Mouse (Mus musculus): ENCODE results near the gene Prpf3. TPM values are rescaled to one million over a fixed set of nuclear protein-coding genes. Genes with fewer than 3 reads are reported as not detected.

The Prpf3 gene
- polyA plus RNA-seq, 1 experiment = 314 TPM

DNA sequence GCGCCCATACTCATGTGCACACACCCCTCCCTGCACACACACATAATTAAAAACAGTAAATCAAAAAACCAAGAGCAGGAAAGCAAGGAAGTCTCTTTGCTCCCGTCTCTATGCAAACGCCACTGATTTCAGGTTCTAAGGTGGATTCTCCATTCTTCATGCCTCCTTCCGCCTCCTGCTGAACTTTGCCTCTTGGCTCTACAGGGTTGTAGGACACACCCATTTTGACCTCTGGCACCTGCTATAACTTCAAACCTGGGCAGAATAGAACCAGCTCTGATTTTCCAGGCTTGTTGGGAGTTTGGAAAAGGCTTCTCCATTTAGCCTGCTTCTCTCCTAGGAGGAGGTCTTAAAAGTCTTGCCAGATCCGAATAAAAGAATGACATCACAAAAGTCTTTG lies 28.7 kb upstream of the Prpf3 start:
- Histone ChIP-seq H3K4me1 (ENCODE audit: control insufficient read depth, insufficient read depth, low read length) (peaks cover 2% of the 10 kb centered on the region), H3K4me3 (ENCODE audit: insufficient read depth, low read depth, low read length) (no peak overlapping the region), H3K27ac (ENCODE audit: insufficient read depth, low read depth, low read length) (no peak overlapping the region)
- 92% methylated on average over 5 of the region's 5 CpGs for WGBS
- TF ChIP-seq POLR2A (IDR thresholded peaks at IDR 0.05; ENCODE audit: insufficient read depth, low read depth, low read length) = no peak
- no peak for TF ChIP-seq CTCF (IDR thresholded peaks at IDR 0.05; ENCODE audit: insufficient read depth, low read depth, low read length)

DNA sequence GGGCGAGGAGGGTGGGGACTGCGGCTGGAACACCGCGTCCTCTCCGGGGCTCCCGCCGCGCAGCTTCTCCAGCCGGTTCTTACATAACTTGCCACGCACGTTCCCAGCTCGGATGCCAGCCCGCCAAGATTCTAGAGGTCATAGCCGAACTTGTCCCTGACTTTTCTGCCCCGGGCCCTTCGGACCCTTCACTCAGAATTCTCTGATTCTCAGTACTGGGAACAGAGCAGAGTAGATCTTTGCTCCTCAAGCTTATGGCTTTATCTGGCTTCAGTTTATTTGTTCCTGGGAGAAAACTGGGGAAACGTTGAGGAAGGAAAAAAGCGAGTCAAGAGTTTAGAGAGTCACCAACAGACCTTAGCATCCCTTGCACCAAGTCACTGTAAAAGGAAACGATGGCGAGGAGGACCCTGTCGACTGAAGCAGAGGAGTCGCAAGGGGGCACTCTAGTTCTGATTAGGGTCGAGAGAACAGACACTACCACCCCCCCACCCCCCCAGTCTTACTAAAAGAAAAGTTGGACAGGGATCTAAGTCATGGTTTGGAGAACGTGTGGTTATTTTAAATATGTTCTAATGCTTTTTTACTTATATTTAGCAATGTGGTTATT lies 27.2 kb upstream of the Prpf3 start:
- TF ChIP-seq POLR2A (IDR thresholded peaks at IDR 0.05; ENCODE audit: insufficient read depth, low read depth, low read length) (no peak), CTCF (IDR thresholded peaks at IDR 0.05; ENCODE audit: insufficient read depth, low read depth, low read length) (0 out of 2 replicates have a peak, but pooled peaks have one; percentile 24)
- Histone ChIP-seq H3K4me3 (ENCODE audit: insufficient read depth, low read depth, low read length) (peak overlapping the region; percentile 61), H3K27ac (ENCODE audit: insufficient read depth, low read depth, low read length) (peak overlapping the region; percentile 86), H3K4me1 (ENCODE audit: control insufficient read depth, insufficient read depth, low read length) (peaks cover 2% of the 10 kb centered on the region)
- under 1% methylated on average over 24 of the region's 24 CpGs for WGBS

DNA sequence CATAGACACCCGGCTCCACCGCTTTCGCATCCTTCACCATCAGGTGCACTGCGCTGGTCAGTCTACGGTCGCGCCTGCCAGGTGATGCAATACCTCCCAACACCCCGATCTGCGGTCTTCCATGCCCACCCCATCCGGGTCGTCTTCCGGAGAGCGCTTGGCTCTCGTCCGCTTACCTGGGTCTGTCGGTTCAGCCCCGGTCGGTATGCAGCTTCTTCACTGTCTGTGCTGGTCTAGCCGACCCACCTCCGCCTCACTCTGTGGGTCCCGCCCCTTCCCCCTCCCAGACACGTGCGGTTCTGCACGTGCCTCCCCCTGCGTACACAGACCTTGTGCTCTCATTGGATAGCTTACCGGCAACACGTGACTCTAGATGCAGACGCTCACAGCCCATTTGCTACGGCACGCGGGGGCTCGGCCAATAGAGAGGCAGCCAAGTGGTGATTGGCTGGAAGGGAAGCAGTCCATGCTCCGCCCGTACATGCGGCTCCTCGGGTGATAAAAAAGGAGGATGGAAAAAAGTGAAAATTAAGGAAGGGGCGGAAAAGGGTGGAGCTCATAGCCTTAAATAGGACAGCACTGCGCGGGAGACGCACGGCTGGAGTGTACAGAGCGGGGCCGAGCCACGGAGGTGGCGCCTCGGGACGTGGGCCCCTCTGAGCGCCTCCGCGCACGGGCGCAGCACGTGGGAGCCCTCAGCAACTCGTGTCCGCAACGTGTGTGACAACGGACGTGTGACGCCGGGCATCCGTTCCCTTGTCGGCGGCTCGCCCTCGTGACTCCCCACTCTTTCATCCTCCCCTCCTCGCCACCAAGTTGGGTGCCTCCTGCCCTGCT lies 26.5 kb upstream of the Prpf3 start, which contains the start of gene Ciart:
Gene Ciart (minus strand): TSS at position 273 of the 837 bp plus-strand sequence.
- TF ChIP-seq POLR2A (IDR thresholded peaks at IDR 0.05; ENCODE audit: insufficient read depth, low read depth, low read length) (peak; percentile 31; the same call in 1 of the 2 replicates), CTCF (IDR thresholded peaks at IDR 0.05; ENCODE audit: insufficient read depth, low read depth, low read length) (no peak)
- under 1% methylated on average over 66 of the region's 66 CpGs for WGBS
- H3K4me1 ChIP-seq (ENCODE audit: control insufficient read depth, insufficient read depth, low read length) = peaks cover 2% of the 10 kb centered on the region
- peak within 1 kb of the TSS; percentile 86 for H3K27ac ChIP-seq (ENCODE audit: insufficient read depth, low read depth, low read length)
- H3K4me3 ChIP-seq (ENCODE audit: insufficient read depth, low read depth, low read length) = peak within 1 kb of the TSS; percentile 61

DNA sequence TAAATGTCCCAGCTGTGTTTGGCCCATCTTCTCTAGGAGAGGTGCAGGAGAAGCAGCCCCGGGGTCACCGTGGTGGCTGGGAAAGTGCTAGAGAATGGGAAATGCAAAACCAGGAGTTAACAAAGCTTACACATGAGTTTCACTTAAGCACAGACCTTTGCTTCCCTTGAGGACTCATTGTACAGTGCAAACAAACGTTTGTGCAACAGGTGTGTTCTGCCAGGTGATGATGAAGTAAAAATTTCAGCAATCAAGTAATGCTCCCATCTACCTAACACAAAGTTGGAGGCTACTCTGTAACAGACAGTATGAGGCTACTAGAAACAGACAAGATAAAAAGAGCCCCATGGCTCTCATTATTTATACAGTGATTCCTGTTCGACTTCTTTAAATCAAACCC lies 23.4 kb upstream of the Prpf3 start:
- H3K27ac ChIP-seq (ENCODE audit: insufficient read depth, low read depth, low read length) = no peak overlapping the region
- no peak for TF ChIP-seq POLR2A (IDR thresholded peaks at IDR 0.05; ENCODE audit: insufficient read depth, low read depth, low read length)
- TF ChIP-seq CTCF (IDR thresholded peaks at IDR 0.05; ENCODE audit: insufficient read depth, low read depth, low read length) = no peak
- H3K4me1 ChIP-seq (ENCODE audit: control insufficient read depth, insufficient read depth, low read length) = peaks cover 2% of the 10 kb centered on the region
- 92% methylated on average over 4 of the region's 4 CpGs for WGBS
- no peak overlapping the region for H3K4me3 ChIP-seq (ENCODE audit: insufficient read depth, low read depth, low read length)

DNA sequence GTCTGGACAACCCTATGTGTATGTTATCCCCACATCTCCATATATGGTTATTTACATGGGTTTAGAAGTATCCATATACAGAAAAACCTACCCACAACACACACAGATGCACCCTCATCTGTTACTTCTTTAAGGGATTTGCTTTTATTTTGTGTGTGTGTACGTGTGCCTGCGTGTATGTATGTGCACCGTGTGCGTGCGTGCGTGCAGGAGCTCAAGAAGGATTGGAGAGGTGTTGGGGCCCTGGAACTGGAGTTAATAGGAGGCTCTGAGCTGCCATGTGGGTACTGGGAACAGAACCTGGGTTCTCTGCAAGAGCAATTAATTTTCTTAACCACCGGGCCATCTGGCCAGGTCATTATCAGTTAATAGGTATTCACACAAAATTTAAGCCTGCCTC lies 16.4 kb upstream of the Prpf3 start:
- peaks cover 5% of the 10 kb centered on the region for H3K4me1 ChIP-seq (ENCODE audit: control insufficient read depth, insufficient read depth, low read length)
- no peak overlapping the region for H3K27ac ChIP-seq (ENCODE audit: insufficient read depth, low read depth, low read length)
- TF ChIP-seq CTCF (IDR thresholded peaks at IDR 0.05; ENCODE audit: insufficient read depth, low read depth, low read length) (no peak), POLR2A (IDR thresholded peaks at IDR 0.05; ENCODE audit: insufficient read depth, low read depth, low read length) (no peak)
- WGBS = 56% methylated on average over 7 of the region's 7 CpGs
- peak overlapping the region; percentile 40 for H3K4me3 ChIP-seq (ENCODE audit: insufficient read depth, low read depth, low read length)

DNA sequence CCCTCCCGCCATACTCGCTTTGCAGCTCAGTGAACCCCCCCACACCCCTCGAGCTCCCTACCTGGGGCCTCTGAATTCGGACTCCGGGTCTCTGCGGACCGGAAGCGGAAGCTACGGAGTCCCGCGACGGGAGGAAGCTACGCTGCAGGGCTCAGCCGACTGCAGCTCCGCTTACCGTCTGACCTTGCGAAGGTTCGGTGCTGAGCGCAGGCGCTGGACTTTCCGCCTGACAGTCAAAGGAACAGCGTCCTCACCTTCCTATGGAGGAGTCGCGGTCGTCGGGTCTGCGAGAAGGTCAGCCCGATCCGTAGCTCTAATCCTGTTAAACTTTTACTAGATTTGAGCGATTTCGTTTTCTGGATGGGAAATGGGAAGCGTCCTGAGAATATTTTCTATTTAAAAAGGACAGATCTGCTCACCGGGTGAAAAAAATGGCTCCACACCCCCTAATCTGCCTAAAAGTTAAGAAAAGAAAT lies 15.7 kb upstream of the Prpf3 start, which contains the start of gene Mrps21:
Gene Mrps21 (minus strand): TSS at position 128 of the 476 bp plus-strand sequence.
- peak within 1 kb of the TSS; percentile 55; the same call in 1 of the 2 replicates for H3K27ac ChIP-seq (ENCODE audit: insufficient read depth, low read depth, low read length)
- H3K4me3 ChIP-seq (ENCODE audit: insufficient read depth, low read depth, low read length) = peak within 1 kb of the TSS; percentile 71
- H3K4me1 ChIP-seq (ENCODE audit: control insufficient read depth, insufficient read depth, low read length) = peaks cover 5% of the 10 kb centered on the region
- WGBS = under 1% methylated on average over 33 of the region's 33 CpGs
- TF ChIP-seq POLR2A (IDR thresholded peaks at IDR 0.05; ENCODE audit: insufficient read depth, low read depth, low read length) (peak; percentile 70), CTCF (IDR thresholded peaks at IDR 0.05; ENCODE audit: insufficient read depth, low read depth, low read length) (no peak)

DNA sequence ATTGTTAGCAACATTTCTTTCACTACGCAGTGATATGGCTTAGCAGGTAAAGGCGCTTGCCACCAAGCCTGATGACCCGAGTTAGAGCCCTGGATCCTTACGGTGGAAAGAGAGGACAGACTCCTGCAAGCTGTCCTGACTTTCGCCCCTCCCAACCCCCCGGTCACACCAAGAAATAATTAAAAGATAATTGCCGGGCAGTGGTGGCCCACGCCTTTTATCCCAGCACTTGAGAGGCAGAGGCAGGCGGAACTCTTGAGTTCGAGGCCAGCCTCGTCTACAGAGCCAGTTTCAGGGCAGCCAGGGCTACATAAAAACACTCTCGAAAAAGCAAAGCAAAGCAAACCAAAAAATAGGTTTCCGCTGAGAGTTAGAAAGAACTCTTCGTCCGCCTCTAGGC lies 15.3 kb upstream of the Prpf3 start:
- no peak for TF ChIP-seq CTCF (IDR thresholded peaks at IDR 0.05; ENCODE audit: insufficient read depth, low read depth, low read length)
- no peak for TF ChIP-seq POLR2A (IDR thresholded peaks at IDR 0.05; ENCODE audit: insufficient read depth, low read depth, low read length)
- peaks cover 5% of the 10 kb centered on the region for H3K4me1 ChIP-seq (ENCODE audit: control insufficient read depth, insufficient read depth, low read length)
- 5% methylated on average over 15 of the region's 15 CpGs for WGBS
- 0 out of 2 replicates have a peak overlapping the region, but pooled peaks have one; percentile 7 for H3K27ac ChIP-seq (ENCODE audit: insufficient read depth, low read depth, low read length)
- H3K4me3 ChIP-seq (ENCODE audit: insufficient read depth, low read depth, low read length) = peak overlapping the region; percentile 71

DNA sequence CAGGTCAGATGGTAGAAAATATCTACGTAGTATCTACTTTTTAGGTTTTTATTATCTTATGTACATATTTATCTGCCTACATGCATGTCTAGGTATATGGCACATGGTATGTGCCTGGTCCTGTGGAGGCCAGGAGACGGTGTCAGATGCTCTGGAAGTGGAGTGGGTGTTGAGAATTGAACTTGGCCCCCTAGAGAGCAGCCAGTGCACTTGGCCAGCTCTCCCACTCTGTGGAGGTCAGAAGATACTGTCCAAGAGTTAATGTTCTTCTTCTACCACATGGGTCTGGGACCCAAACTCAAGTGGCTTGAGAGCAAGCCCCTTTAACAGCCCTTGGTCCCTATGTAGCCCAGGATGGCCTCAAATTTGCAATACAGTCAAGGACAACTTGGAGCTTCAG lies 11.7 kb upstream of the Prpf3 start:
- H3K27ac ChIP-seq (ENCODE audit: insufficient read depth, low read depth, low read length) = no peak overlapping the region
- 89% methylated on average over 2 of the region's 2 CpGs for WGBS
- no peak overlapping the region for H3K4me3 ChIP-seq (ENCODE audit: insufficient read depth, low read depth, low read length)
- H3K4me1 ChIP-seq (ENCODE audit: control insufficient read depth, insufficient read depth, low read length) = peaks cover 9% of the 10 kb centered on the region; the same call in 1 of the 2 replicates
- TF ChIP-seq CTCF (IDR thresholded peaks at IDR 0.05; ENCODE audit: insufficient read depth, low read depth, low read length) (no peak), POLR2A (IDR thresholded peaks at IDR 0.05; ENCODE audit: insufficient read depth, low read depth, low read length) (no peak)

DNA sequence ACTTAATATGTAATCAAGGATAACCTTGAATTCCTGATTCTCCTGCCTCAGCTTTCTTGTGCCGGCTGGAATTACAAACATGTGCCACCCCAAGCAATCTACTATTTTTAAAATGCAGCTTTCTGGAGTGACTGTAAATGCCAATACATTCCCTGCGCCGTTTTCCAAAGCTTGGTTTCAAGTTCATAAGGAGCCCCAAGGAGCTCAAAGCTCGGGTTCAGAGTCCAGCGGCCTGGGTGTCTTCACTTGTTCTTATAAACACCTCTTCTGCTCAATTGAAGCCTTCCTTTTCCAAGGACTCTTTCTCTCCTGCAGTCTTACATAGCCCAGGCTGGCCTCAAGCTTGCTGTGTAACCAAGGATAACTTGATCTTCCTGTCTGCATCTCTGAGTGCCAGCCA lies 10.4 kb upstream of the Prpf3 start:
- H3K27ac ChIP-seq (ENCODE audit: insufficient read depth, low read depth, low read length) = no peak overlapping the region
- no peak overlapping the region for H3K4me3 ChIP-seq (ENCODE audit: insufficient read depth, low read depth, low read length)
- H3K4me1 ChIP-seq (ENCODE audit: control insufficient read depth, insufficient read depth, low read length) = peaks cover 6% of the 10 kb centered on the region; the same call in 1 of the 2 replicates
- TF ChIP-seq CTCF (IDR thresholded peaks at IDR 0.05; ENCODE audit: insufficient read depth, low read depth, low read length) = no peak
- 89% methylated on average over 5 of the region's 5 CpGs for WGBS
